Mouse (Mus musculus): Measurements from ENCODE around the gene Aaas. TPM values are rescaled to one million over a fixed set of nuclear protein-coding genes. Genes with fewer than 3 reads are reported as not detected.

Gene Aaas
- polyA plus RNA-seq, 1 experiment from 2014 or later: 31.3 TPM

- H3K27ac ChIP-seq (replicated peaks): peak within 1 kb of the TSS; percentile 81
- peaks cover 34% of the 10 kb centered on the region for H3K36me3 ChIP-seq
- peaks cover 15% of the 10 kb centered on the region for H3K4me1 ChIP-seq (replicated peaks)
- H3K4me3 ChIP-seq: peak within 1 kb of the TSS; percentile 90
- peak within 1 kb of the TSS; percentile 89 for H3K9ac ChIP-seq
- no peaks in the 10 kb centered on the region for H3K27me3 ChIP-seq
- under 1% methylated on average over 40 of the region's 40 CpGs for WGBS
- H3K9me3 ChIP-seq: no peaks in the 10 kb centered on the region
- peak within 1 kb of the TSS; percentile 93 for H3K4me2 ChIP-seq
- peak; percentile 92 for ATAC-seq (ENCODE audit: low read depth)
These were observed 24.5 kb downstream of the Aaas start, which contains the start of gene Pfdn5 for GRCm38 (mm10) chr15:102326022-102326576. Pfdn5 (plus strand) TSS chr15:102326116.

GRCm38 (mm10) chr15:102324654-102325473 is 25.7 kb downstream of the Aaas start:
- Histone ChIP-seq H3K4me1 (replicated peaks) (peaks cover 14% of the 10 kb centered on the region), H3K27ac (replicated peaks) (no peak overlapping the region), H3K4me2 (peak overlapping the region; percentile 93), H3K9ac (no peak overlapping the region), H3K27me3 (no peaks in the 10 kb centered on the region), H3K36me3 (peaks cover 22% of the 10 kb centered on the region), H3K9me3 (no peaks in the 10 kb centered on the region), H3K4me3 (peak overlapping the region; percentile 90)
- WGBS: 81% methylated on average over 12 of the region's 12 CpGs
- ATAC-seq (ENCODE audit: low read depth): no peak

- Histone ChIP-seq H3K4me1 (replicated peaks) (no peaks in the 10 kb centered on the region), H3K9ac (no peak overlapping the region), H3K36me3 (peaks cover 18% of the 10 kb centered on the region), H3K4me2 (no peak overlapping the region), H3K27ac (replicated peaks) (no peak overlapping the region), H3K4me3 (no peak overlapping the region), H3K27me3 (no peaks in the 10 kb centered on the region), H3K9me3 (no peaks in the 10 kb centered on the region)
- WGBS: 85% methylated on average over 6 of the region's 6 CpGs
- peak; percentile 40; the same call in 1 of the 2 replicates for ATAC-seq (ENCODE audit: low read depth)
These were observed 34.3 kb downstream of the Aaas start for GRCm38 (mm10) chr15:102316263-102316662.

GRCm38 (mm10) chr15:102315292-102315691 is 35.3 kb downstream of the Aaas start:
- Histone ChIP-seq H3K27me3 (no peaks in the 10 kb centered on the region), H3K9me3 (no peaks in the 10 kb centered on the region), H3K4me1 (replicated peaks) (no peaks in the 10 kb centered on the region), H3K27ac (replicated peaks) (no peak overlapping the region), H3K36me3 (peaks cover 18% of the 10 kb centered on the region), H3K9ac (no peak overlapping the region; the same call in 1 of the 2 replicates), H3K4me2 (no peak overlapping the region), H3K4me3 (no peak overlapping the region)
- WGBS: 92% methylated on average over 8 of the region's 8 CpGs
- ATAC-seq (ENCODE audit: low read depth): no peak

- Histone ChIP-seq H3K4me1 (replicated peaks) (no peaks in the 10 kb centered on the region), H3K4me2 (no peak overlapping the region), H3K4me3 (no peak overlapping the region), H3K27ac (replicated peaks) (no peak overlapping the region), H3K9me3 (no peaks in the 10 kb centered on the region), H3K27me3 (no peaks in the 10 kb centered on the region), H3K36me3 (peaks cover 18% of the 10 kb centered on the region), H3K9ac (no peak overlapping the region)
- no peak for ATAC-seq (ENCODE audit: low read depth)
These were observed 39.1 kb downstream of the Aaas start for GRCm38 (mm10) chr15:102311489-102311888.

- Histone ChIP-seq H3K9ac (no peak overlapping the region), H3K4me1 (replicated peaks) (no peaks in the 10 kb centered on the region), H3K9me3 (no peaks in the 10 kb centered on the region), H3K27ac (replicated peaks) (no peak overlapping the region), H3K36me3 (peaks cover 26% of the 10 kb centered on the region), H3K4me2 (no peak overlapping the region), H3K4me3 (no peak overlapping the region), H3K27me3 (no peaks in the 10 kb centered on the region)
- WGBS: 91% methylated on average over 10 of the region's 10 CpGs
- ATAC-seq (ENCODE audit: low read depth): no peak
These were observed 40.3 kb downstream of the Aaas start for GRCm38 (mm10) chr15:102310074-102310845.

- Histone ChIP-seq H3K4me2 (no peak overlapping the region), H3K4me1 (replicated peaks) (no peaks in the 10 kb centered on the region), H3K27me3 (no peaks in the 10 kb centered on the region), H3K4me3 (no peak overlapping the region), H3K9me3 (no peaks in the 10 kb centered on the region), H3K9ac (no peak overlapping the region), H3K36me3 (peaks cover 26% of the 10 kb centered on the region), H3K27ac (replicated peaks) (no peak overlapping the region)
- no peak for ATAC-seq (ENCODE audit: low read depth)
- WGBS: 88% methylated on average over 9 of the region's 9 CpGs
These were observed 41.9 kb downstream of the Aaas start for GRCm38 (mm10) chr15:102308717-102309116.

GRCm38 (mm10) chr15:102302542-102302941 is 48.0 kb downstream of the Aaas start:
- no peaks in the 10 kb centered on the region for H3K9me3 ChIP-seq
- ATAC-seq (ENCODE audit: low read depth): no peak
- 87% methylated on average over 6 of the region's 6 CpGs for WGBS
- H3K4me3 ChIP-seq: no peak overlapping the region
- H3K27ac ChIP-seq (replicated peaks): no peak overlapping the region
- no peaks in the 10 kb centered on the region for H3K4me1 ChIP-seq (replicated peaks)
- H3K9ac ChIP-seq: no peak overlapping the region
- no peaks in the 10 kb centered on the region for H3K27me3 ChIP-seq
- H3K36me3 ChIP-seq: peaks cover 45% of the 10 kb centered on the region
- H3K4me2 ChIP-seq: no peak overlapping the region

- H3K27me3 ChIP-seq: no peaks in the 10 kb centered on the region
- WGBS: 4% methylated on average over 24 of the region's 24 CpGs
- peaks cover 21% of the 10 kb centered on the region; the same call in 1 of the 2 replicates for H3K36me3 ChIP-seq
- no peaks in the 10 kb centered on the region for H3K9me3 ChIP-seq
- H3K4me3 ChIP-seq: peak overlapping the region; percentile 47
- peak; percentile 61 for ATAC-seq (ENCODE audit: low read depth)
- peak overlapping the region; percentile 75 for H3K4me2 ChIP-seq
- no peak overlapping the region for H3K27ac ChIP-seq (replicated peaks)
- H3K9ac ChIP-seq: peak overlapping the region; percentile 44
- peaks cover 9% of the 10 kb centered on the region for H3K4me1 ChIP-seq (replicated peaks)
These were observed 54.1 kb downstream of the Aaas start for GRCm38 (mm10) chr15:102296368-102297006.

GRCm38 (mm10) chr15:102295633-102296367 is 54.8 kb downstream of the Aaas start, which contains the start of gene Espl1:
Espl1 (plus strand) TSS chr15:102296266.
- WGBS: 7% methylated on average over 25 of the region's 25 CpGs
- peak within 1 kb of the TSS; percentile 52 for H3K27ac ChIP-seq (replicated peaks)
- no peaks in the 10 kb centered on the region for H3K27me3 ChIP-seq
- ATAC-seq (ENCODE audit: low read depth): peak; percentile 99
- H3K4me3 ChIP-seq: peak within 1 kb of the TSS; percentile 47
- no peaks in the 10 kb centered on the region for H3K9me3 ChIP-seq
- 0 out of 2 replicates have a peak, but pooled peaks cover 16% of the 10 kb centered on the region for H3K36me3 ChIP-seq
- peak within 1 kb of the TSS; percentile 75 for H3K4me2 ChIP-seq
- peak within 1 kb of the TSS; percentile 44 for H3K9ac ChIP-seq
- H3K4me1 ChIP-seq (replicated peaks): peaks cover 9% of the 10 kb centered on the region
